Mouse (Mus musculus) neural tube, embryonic 10.5 days (tissue): ENCODE results near the gene Gm10160.

Source experiments
- DNase-seq: peaks from one replicate; pipeline ENCODE4 v3.0.0-alpha.2; 2017; ENCODE audit warnings: low spot score; ENCODE audit errors: extremely low spot score

Gene Gm10160

DNA sequence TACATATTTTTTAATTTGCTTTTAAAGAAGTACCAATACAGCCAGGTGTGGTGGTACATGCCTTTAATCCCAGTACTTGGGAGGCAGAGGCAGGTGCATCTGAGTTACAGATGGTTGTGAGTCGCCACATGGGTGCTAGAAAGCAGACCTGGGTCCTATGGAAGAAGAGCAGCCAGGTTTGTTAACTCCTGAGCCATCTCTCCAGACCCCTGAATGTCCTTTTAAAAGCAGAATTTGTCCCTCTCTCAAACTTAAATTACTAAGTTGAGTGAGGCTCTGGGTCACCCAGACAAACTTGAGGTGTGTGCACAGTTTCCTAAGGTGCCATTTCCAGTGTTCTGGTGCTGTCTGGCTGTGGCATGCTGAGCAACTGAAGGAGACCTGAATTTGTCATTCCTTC lies at the start of gene Gm10160:
Gm10160 (minus strand) TSS at position 101 of the 400 bp plus-strand sequence.
- no peak for DNase-seq

DNA sequence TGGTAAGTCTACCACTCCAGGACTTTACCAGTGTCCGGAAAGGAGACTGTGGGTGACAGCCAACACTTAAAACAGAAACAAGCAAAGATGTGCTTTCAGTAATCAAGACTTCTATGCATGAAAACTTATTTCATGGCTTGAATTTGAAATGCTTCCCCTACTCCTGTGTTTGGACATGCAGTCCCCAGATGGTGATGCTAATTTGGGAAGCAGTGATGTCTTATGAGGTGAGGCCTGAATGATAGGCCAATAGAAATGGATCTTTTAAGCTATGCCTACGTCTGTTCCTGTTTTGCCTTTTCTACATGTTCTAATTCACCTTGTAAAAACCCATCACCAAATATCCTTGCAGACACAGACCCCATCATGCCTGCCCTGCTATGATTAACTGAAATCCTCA lies 49.3 kb upstream of the Gm10160 start:
- DNase-seq: no peak

GRCm38 (mm10) chr7:81904094-81904493 lies 48.5 kb upstream of the Gm10160 start:
- DNase-seq: no peak

DNA sequence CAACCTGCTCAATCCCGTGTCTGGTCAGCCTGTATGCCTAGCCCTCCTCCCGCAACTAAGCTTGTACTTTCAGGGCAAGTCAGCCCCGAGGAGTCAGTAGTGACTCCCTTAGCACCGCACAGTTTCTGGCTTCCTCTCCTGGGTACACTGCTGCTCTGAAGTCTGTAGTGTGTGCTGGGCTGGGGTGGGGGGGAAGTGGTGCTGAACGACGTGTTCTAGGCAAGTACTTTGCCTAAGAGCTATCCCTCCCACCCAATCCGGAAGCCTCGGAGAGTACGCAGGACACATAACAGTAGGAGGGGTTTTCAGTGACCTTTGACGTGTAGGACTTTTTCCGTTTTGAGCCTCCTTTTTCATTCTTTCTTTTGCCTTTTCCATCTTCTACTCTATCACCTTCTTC lies 43.8 kb upstream of the Gm10160 start:
- no peak for DNase-seq

DNA sequence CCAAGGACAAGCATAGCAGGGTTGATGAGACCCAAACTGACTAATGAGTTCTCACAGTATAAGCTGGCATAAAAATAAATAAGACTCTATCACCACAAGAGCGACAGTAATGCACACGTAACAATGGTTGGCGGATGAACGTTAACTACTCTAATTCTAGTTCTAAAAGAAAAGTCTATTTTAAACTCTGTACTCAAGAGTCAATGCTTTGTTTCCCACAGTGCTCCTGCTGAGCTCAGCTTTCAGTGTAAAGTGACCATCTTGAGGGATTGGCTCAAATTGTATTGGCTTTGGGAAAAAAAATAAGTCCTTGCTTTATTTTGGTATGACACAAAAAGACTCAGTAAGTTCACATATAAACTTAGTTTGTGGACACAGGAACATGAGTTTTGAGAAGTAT lies 29.5 kb upstream of the Gm10160 start:
- DNase-seq: no peak

GRCm38 (mm10) chr7:81881600-81881999 lies 26.0 kb upstream of the Gm10160 start:
- DNase-seq: no peak

- no peak for DNase-seq
These were observed 25.2 kb upstream of the Gm10160 start for GRCm38 (mm10) chr7:81880797-81881196.

- no peak for DNase-seq
These were observed 24.7 kb upstream of the Gm10160 start for GRCm38 (mm10) chr7:81880286-81880685.

GRCm38 (mm10) chr7:81875372-81875771 lies 19.8 kb upstream of the Gm10160 start:
- no peak for DNase-seq

GRCm38 (mm10) chr7:81874636-81875035 lies 19.0 kb upstream of the Gm10160 start:
- no peak for DNase-seq

DNA sequence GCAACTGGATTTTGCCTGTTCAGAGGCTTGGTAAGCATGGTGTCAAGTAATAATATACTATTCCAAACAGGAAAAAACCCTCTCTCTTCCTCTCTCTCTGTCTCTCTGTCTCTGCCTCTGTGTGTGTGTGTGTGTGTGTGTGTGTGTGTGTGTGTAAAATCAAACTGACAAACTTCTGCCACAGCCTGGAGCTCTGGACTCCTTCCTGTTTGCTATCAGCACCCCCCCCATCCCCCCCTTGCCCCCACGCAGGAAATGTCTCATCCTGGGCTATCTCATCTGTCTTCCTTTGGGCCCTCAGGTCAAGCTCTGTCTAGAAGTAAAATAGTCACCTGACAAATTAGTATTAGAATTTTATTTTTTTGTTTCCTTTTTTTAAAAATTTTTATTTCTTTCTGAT lies 18.2 kb upstream of the Gm10160 start:
- no peak for DNase-seq

DNA sequence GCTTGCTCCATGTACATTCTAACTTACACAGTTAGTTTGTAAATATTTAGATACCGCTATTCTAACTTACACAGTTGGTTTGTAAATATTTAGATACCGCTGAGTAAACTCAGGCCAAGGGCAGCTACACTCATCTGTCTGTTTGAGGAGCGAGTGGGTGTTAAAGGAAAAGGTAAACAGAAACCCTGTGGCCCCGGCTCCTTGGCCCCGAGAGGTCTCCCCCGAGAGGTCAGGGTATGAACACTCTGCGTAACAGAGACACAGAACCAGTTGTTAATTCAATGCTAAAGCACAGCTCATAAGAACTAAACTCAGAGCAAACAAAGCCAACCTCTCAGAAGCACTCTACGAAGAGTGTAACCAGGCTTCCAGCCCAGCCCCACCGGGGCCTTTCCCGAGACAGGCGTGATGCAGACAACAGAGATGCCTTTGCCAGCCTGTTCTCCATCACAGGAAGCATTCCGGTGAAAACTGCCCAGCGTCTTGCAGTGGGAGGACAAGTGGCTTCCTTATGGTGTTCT lies 17.0 kb upstream of the Gm10160 start:
- no peak for DNase-seq

DNA sequence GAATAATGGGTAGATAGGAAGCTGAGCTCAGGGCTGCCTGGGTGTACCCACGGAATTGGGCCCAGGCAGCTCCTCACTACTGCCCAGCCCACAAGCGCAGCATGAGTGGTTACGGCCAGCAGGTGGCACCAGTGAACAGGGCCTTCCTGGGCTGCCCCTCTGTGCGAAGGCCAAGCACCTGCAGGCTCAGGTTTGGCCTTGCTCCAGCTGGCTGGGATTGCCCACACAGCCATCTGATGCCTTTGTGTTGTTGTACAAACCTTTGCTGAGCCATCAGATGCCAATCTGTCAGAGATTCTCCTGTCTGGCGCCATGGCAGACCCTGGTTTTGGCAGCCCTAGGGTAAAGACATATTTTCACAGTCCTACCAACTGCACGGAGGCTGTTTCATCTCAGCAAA lies 12.6 kb upstream of the Gm10160 start:
- peak; percentile 75 for DNase-seq

DNA sequence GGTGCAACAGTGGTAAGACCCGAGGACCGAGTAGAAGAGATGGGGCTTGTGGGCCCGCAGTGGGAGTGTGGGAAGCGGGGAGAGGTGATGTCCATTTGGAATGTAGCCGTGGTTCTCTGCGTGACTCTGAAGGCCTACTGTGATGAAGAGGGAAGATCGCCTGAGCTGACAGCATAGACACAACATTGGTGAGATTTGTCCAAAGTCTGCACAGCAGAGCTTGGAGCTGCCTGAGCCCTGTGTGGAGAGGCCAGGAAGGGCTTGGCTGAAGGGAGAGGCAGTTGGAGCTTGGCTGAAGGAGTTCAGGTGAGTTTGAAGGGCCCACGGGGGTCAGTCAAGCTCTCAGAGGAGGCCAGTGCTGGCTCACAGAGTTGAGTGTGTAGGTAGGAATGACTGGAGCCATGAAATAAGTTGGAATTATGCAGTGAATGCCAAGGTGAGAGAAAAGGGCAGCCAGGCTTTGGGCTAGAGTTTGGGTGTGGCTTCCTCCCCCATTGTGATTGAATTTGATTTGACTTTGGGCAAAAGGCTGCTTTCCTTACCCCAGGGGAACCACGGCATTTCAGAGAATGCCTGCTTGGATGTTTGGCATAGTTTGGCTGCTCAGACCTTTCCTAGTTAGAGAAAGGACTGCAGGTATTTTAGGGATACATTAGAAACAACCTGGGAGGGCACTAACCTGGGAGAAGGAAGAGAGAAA lies 11.8 kb upstream of the Gm10160 start:
- DNase-seq: no peak

- DNase-seq: no peak
These were observed 10.3 kb upstream of the Gm10160 start for GRCm38 (mm10) chr7:81865937-81866336.

DNA sequence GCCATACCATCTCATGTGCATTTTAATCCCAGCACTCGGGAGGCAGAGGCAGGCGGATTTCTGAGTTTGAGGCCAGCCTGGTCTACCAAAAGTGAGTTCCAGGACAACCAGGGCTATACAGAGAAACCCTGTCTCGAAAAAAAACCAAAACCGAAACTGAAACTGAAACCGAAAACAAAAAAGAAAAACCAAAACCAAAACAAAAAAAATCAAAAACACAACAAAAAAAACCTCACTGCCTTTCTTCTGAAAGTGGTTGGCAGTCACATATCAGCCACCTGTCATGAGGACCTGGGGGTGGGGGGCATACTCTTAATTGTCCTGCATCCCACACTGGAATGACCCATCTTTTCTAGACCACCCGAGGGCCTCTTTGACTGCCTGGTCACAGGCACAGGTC lies 9.0 kb upstream of the Gm10160 start:
- DNase-seq: no peak

GRCm38 (mm10) chr7:81862587-81863583 lies 7.3 kb upstream of the Gm10160 start:
- DNase-seq: no peak

- no peak for DNase-seq
These were observed 6.3 kb upstream of the Gm10160 start for GRCm38 (mm10) chr7:81861921-81862320.

- no peak for DNase-seq
These were observed 5.9 kb upstream of the Gm10160 start for GRCm38 (mm10) chr7:81861461-81861860.

GRCm38 (mm10) chr7:81860996-81861395 lies 5.4 kb upstream of the Gm10160 start:
- no peak for DNase-seq

DNA sequence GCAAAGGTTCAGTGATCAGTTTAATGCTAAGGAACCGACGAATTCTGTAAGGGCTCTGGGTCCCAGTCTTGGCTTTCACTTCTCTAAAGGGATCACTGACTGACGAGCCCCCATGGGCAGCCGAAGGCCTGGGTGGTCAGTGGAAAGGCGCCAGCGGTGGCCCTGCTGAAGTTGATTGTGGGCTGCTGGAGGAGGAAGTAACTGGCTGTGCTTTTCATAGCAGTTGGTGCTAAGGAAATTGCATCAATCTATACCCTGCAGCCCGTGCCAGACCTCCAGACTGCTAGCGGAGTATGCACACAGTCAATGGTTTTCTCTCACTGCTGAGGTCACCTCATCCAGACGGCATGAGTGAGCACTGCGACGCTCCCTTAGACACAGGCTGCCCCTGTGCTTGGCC lies 4.5 kb upstream of the Gm10160 start:
- no peak for DNase-seq
